Mouse (Mus musculus) NIH3T3 (cell line): ENCODE measurements around the gene Trio.

Source experiments
- DNase-seq: peaks from one replicate; pipeline ENCODE4 v3.0.0-alpha.2; 2012; ENCODE audit warnings: low read depth

The Trio gene

DNA sequence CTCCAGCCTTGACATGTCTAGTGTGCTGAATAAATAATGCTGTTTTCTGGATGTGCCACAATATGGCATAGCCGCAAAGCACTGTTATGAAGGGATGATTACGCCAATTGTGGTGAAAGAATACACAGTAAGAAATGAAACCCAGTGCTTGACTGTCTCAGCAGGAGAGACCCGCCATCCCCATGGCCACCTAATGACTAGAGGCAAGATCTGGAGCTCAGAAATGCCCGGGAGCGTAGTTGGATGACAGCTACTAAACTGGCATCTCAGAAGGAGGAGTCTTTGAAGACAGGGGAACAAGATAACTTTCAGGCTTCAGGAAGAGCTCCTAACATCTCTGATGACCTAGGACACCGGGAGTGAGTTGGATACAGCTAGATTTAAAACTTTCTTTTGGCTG is 12.0 kb upstream of the Trio start:
- DNase-seq: no peak

- DNase-seq: no peak
These were observed 10.0 kb upstream of the Trio start for GRCm38 (mm10) chr15:28035601-28036000.

DNA sequence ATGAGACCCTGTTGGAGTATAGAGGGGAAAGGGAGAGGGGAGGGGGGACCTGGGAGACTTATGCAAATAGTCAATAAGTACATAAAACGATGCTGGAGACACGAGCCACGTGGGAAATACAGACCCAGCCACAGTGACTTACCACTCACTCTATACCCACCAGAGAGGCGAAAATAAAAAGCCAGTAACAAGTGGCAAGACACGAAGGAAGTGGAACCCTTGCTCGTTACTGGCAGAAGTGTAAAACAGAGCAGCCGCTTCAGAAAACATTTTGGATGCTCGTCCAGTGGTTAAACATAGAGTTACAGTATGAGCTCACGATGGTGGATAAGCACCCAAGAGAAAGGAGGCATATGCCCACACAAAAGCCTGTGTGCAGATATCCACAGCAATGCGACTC is 9.0 kb upstream of the Trio start:
- DNase-seq: no peak

GRCm38 (mm10) chr15:28029371-28029770 is 3.7 kb upstream of the Trio start:
- no peak for DNase-seq

- DNase-seq: no peak
These were observed 2.9 kb upstream of the Trio start for GRCm38 (mm10) chr15:28028542-28028941.

DNA sequence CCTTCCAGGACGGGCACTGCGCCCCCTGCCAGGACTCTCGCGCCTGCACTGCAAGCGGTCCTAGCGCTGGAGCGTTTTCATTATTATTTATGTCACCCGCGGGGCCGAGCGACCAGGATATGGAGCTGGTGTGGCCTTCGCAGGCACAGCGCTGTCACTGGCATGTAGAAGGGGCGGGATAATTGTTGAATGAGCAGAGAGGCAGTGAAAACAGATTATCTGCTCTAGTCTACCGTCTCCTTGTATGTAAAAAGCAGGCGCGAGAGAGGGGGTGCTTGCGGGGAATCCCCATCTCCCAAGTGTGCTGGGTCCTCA is 476 bp upstream of the Trio start:
- no peak for DNase-seq

- DNase-seq: peak; percentile 53
These were observed 696 bp downstream of the Trio start for GRCm38 (mm10) chr15:28024965-28025338.

DNA sequence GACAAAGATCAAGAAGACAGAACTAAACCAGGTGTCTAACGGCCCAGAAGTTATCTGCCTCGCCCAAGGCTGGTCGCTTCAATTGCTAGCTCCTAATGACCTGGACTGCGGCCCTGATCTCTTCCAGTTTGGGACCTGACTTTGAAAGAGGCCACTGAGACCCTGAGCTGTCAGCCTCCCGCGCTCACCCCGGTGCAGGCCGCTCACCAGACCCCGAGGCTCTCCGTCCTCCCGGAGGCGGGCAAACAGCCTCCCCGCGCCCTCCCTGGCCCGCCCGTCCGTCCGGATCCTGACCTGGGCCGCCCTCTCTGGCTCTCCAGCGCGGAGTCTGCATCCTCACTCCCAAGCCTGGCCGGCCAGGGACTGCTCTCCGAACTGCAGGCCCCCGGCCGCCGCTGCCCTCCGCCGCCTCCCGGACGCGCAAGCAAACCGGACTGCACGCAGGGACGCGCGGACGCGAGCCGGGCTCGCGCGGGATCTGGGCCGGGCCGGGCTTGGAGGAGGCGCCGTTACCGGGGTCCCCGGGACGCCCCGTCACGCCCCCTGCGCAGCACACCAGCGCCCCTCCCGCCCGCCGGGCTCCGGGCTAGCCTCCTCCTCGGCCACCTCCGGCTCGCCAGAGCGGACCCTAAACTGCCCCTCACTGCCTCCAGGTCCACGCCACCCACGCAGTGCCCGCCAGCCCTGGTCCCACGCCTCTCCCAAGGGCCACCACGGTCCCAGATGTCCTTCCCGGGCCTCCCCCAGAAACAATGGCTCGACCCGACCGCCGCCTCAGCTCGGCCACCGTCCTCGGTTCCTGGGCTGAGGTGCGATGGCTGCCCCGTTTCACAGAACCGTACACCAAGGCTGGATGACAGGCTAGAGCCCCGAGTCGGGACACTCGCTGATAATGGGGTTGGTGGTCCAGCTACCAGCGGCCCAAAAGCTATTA is 1.4 kb downstream of the Trio start:
- peak; percentile 91 for DNase-seq

DNA sequence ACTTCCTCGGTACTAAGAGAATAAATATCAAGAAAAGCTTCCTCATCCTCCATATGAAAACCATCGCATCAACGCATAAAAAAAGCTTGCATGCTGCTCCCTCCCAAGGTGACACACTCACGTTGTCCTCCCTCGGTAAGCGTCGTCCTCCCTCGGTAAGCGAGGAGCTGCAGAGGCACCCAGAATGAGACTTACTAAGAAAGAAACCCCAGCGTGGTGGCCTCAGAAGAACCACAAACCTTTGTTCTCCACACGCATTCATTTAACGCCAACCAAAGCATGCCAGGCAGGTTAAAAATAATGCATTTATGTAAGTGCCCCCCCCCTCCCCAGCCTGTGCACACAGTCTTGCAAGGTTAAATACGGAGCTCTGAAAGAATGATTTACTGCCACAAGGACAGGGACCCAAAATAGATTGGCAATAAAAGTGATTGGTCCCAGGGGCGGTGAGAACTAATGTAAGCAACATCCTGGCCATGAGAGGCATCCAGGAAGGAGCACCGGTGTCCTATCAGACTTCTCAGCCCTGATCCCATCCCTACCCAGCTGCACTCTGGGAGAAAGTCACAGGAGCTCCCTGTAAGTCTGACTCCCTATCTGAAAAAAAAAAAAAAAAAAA is 3.9 kb downstream of the Trio start:
- no peak for DNase-seq

DNA sequence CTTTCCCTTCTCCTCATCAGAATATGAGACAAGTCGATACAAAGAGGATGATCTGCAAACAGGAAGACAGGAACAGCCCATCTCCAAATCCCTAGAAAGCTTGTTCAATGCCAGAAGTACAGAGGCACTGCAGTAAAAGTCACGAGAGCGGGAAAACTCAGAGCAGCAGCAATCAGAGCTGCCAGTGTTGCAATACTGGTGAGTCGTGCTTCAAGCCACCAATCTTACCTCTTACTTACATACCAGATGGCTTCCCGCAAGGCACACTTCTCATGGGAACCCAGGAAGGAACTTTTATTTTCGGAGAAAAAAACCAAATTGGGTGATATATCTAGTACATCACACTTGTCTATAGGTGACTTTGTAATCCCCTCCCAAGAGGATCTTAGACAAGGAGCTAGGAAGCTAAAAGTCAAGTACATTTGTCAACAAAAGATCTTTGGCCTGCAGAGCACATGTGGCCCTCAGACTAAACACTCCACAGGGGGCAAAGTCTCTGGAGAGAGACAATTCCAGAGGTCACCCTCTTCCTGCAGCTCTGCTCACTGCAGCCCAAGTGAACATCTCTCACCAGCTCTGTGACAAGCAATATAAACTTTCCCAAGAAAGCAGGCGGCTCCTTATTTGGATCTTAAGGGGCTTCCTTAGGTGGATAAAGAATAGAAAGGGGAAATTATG is 6.1 kb downstream of the Trio start:
- DNase-seq: peak; percentile 70

DNA sequence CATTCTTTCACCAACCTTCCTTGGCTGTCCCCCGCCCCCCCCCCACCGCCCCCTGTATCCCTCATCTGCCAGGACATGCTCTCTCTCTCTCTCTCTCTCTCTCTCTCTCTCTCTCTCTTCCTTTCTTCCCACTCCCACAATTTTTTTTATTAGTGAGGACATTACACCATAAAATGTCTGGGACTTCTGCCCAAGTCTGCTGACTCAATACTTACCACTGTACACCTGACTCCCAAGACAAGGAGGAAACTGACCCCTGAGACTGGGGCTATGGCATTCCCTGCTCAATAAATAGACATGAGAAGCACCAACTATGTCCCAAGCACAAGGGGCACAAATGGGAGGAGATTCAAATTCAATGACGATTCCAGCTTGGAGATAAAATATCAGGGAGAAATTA is 18.1 kb downstream of the Trio start:
- DNase-seq: peak; percentile 61

- peak; percentile 48 for DNase-seq
These were observed 21.4 kb downstream of the Trio start for GRCm38 (mm10) chr15:28004192-28004767.

- DNase-seq: no peak
These were observed 23.1 kb downstream of the Trio start for GRCm38 (mm10) chr15:28002515-28002914.

- DNase-seq: no peak
These were observed 24.3 kb downstream of the Trio start for GRCm38 (mm10) chr15:28001299-28001698.

GRCm38 (mm10) chr15:27998621-27999359 is 26.9 kb downstream of the Trio start:
- DNase-seq: peak; percentile 54

GRCm38 (mm10) chr15:27997917-27998316 is 27.7 kb downstream of the Trio start:
- peak; percentile 35 for DNase-seq

DNA sequence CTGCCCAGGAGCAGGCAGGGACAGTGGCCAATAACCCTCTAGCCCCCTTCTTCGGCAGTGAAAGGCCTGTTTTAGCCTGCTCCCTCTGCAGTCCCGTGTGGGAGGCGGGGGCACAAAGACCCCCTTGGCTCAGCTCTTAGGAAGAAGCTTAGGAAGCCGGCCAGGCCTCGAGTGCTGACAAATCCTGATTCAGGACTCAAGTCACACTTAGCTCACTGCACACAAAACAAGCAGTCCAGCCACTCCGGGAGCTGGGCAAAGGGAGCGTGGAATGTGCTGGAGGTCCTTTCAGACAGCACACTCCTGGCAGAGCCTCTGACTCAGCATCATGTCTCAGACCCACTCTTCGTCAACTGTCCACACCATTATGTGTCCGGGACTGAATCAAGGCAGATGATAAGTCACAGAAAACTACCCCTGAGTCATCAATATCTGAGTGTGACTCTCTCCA is 28.2 kb downstream of the Trio start:
- DNase-seq: peak; percentile 74

- no peak for DNase-seq
These were observed 28.9 kb downstream of the Trio start for GRCm38 (mm10) chr15:27996750-27997149.

DNA sequence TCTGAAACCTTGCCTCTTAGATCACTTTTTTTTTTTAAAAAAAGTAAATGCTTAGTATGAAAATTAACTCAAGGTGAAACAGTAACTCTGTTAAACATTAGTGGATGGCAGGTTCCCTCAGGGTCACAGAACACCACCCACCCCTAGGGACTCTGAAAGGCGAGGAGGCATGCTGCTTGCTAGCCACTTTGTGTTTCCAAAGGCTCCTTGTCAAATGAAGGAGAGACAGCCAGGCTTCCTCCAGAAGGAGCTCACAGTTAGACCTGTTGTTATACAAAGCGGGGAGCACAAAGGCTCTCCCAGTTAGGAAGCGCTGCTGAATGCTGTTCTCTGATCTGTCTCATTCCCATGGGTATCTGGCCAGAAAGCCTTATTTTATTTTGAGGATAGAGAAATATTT is 30.2 kb downstream of the Trio start:
- no peak for DNase-seq

GRCm38 (mm10) chr15:27994870-27995269 is 30.8 kb downstream of the Trio start:
- no peak for DNase-seq

- no peak for DNase-seq
These were observed 32.1 kb downstream of the Trio start for GRCm38 (mm10) chr15:27993528-27993927.

DNA sequence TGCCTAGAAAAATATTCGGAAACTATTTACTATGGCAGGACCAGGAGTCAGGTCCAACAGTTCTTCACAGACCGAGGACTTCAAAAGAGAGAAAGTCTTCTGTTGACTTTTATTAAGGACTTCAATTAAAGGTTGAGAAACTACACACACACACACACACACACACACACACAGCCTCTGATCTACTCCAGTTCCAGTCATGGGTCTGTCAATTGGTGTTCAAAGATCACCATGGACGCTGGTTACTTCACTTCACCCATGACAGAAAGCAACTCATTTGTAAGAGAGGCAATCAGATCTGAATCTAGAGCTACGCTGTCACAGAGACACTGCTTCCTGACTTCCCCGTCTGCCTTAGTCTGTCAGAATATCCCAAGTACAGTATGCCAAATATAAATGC is 33.1 kb downstream of the Trio start:
- DNase-seq: no peak
